Mouse (Mus musculus) testis, adult 2 months (tissue): ENCODE results near the gene Ppp1r13b.

Experiments
- CTCF ChIP-seq: fragments of 200-500 bp; IDR thresholded peaks from 2 replicates; pipeline ENCODE4 v1.5.1; 2012; ENCODE audit warnings: low read depth, mild to moderate bottlenecking, inconsistent platforms, low read length, moderate library complexity; ENCODE audit not compliant: control insufficient read depth, insufficient read depth, insufficient replicate concordance
- POLR2A ChIP-seq: fragments of 200-500 bp; IDR thresholded peaks from 2 replicates; pipeline ENCODE4 v1.6.1; 2012; ENCODE audit warnings: low read depth, mild to moderate bottlenecking, inconsistent platforms, low read length, moderate library complexity; ENCODE audit not compliant: control insufficient read depth

DNA sequence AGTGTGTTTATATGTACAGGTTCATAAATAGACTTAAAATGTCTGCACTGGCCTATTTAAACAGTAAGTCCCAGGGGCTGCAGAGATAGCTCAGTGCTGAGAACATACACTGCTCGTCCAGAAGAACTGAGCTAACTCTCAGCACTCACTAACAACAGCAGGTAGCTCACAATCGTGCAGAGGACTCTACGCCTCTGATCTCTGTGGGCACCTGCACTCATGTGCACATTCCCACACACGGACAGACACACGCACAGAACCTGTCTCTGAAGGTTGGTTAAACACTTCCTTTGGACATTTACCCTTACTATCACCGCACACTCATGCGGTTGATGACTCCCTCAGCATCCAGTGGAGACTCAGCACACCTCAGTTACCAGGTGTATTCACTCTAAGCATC, 37.1 kb downstream of the Ppp1r13b start:
- TF ChIP-seq CTCF (no peak), POLR2A (no peak)
